Mouse (Mus musculus): Measurements from ENCODE around the gene Olfr91.

Olfr91 gene

GRCm38 (mm10) chr17:37056957-37057356, 41.1 kb downstream of the Olfr91 start:
- no peak for DNase-seq

DNA sequence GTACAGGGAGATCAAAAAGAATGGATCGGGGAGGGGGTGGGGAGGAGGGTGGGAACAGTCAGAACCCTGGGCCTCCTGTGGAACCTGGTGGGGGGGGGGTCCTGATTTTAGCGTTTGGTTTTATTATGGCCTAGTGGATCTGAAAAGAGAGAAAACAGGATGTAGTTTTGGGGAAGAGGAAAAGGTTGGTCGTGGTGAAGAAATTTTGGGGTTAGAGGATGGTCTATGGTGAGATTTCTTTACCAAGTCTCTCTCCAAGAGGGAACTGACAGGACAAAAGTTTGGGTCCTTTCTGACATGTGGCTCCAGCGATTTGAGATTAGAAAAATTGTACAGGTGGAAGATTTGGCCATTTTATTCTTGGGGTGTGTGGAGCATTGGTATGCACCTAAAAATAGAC, 46.3 kb downstream of the Olfr91 start:
- DNase-seq, result no peak

- peak; percentile 22 for DNase-seq
Observed at GRCm38 (mm10) chr17:37050876-37051275, 47.2 kb downstream of the Olfr91 start.

- DNase-seq, result peak; percentile 89
Observed at GRCm38 (mm10) chr17:37050399-37050798, 47.7 kb downstream of the Olfr91 start.

- peak; percentile 80 for DNase-seq
Observed at GRCm38 (mm10) chr17:37049570-37050310, 48.3 kb downstream of the Olfr91 start.

DNA sequence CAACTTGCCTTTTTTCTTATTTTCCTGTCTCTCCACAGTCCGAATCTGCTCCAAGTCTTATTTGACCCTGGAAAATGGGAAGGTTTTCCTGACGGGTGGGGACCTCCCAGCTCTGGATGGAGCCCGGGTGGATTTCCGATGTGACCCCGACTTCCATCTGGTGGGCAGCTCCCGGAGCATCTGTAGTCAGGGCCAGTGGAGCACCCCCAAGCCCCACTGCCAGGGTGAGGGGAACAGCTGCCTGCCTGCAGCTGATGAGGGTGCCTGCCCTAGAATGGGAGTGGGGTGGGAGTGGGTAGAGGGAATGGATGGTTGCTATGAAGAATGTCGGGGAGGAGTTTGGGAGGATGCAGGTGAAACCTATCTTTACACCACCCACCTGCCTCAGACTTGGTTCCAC, 49.7 kb downstream of the Olfr91 start:
- DNase-seq, result peak; percentile 14

DNA sequence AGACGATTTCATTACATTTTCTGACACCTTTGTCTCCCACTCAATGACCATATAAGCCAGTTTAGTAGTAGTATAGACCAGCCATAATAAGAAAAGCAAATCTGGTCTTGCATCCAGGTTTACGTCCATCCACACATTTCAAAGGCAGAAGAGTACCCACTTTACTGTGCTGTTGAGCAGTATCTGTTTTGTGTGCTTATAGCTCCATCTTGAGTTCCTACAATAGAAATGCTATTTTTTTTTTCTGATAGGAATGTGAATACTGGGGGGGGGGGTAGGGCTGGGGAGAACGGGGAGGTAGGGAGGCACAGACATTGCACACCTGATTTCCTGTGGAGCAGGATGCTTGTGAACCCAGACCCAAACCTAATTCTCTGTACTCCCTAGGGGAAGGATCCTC, 50.1 kb downstream of the Olfr91 start:
- DNase-seq, result no peak

DNA sequence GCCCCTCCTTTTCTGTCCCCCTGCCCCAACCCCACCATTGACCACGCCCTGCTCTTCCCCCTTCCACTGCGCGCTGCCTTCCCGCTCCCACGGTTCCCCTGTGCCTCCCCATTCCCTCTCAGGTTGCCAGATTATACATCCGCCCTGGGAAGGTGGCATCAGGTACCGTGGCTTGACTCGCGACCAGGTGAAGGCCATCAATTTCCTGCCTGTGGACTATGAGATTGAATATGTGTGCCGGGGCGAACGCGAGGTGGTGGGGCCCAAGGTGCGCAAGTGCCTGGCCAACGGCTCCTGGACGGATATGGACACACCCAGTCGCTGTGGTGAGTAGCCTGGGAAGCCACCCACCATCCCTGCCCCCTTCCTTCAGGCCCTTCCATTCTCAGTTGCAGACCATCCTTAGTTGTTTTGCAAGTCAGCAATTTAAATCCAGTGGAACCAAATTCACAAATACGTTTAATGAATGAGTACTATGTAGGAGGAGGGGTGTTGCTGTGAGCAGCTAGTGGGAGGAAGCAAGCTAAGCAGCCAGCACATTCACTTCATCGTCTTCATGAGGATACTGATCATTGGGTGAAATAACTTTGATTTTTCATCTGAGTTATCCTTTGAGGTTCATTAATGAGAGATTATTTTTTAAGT, 50.6 kb downstream of the Olfr91 start:
- no peak for DNase-seq

DNA sequence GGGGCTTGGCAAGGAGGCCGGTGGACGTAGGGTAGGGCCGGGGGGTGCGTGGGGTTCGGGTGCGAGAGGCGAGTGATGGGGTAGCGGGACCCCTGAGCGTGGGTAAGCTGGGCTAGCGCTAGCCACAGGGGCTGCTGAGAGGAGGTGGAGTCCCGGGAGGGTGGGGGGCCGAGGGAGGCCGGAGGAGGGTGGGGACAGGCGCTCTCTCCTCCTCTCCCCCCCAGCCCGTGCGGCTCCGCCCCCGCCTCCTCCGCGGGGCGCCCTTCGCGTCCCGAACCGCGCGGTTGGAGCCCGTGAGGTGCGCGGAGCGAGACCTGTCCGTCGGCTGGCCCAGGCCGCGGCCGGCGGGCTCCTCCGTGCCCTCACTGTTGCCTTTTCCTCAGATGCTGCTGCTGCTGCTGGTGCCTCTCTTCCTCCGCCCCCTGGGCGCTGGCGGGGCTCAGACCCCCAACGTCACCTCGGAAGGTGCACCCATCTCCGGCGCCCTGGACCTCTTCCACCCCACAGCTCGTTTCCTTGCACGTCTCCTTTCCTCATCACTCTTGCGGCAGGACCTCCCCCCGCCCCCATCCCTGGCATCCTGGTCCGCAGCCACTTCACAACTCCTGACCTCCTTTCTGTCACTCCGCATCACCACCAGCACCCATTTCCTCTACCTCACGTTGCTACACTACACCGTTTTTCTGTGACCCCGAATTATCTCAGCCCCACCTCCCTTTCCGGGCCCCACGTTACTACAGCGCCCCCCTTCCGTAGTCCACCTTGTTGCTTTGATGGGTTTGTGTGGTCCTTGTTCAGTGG, 51.6 kb downstream of the Olfr91 start:
- peak; percentile 83 for DNase-seq

GRCm38 (mm10) chr17:37045611-37046311, 52.3 kb downstream of the Olfr91 start, which contains the start of gene Gabbr1:
TSS of gene Gabbr1 (plus strand) at chr17:37045966.
- peak; percentile 90 for DNase-seq

DNA sequence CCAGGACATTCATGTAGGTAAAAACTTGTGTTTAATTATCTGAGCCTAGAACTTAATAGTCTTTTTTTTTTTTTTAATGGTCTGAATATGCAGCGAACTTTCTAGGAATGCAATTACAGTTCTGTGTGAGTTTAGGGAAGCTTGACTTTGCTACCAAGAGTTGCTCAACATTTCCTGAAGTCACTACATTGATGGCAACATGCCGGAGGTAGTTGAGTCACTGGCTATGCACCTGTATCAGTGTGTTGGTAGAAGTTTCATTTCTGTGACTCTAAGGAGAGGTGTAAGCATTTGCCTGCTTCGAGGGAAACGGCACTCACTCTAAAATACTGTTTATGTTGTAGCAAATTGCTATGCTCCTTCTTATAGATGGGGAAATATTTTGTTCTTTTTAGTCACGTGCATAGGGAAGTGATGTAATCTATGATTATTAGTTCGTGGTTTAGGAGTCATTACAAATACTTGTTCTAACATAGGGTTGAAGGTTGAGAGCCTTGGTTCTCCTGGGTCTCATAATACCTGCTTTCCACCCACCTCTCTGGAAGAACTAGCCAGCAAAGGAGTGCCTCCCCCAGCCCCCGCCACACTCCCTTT, 53.3 kb downstream of the Olfr91 start:
- no peak for DNase-seq

Measured in kidney, postnatal 10 days (tissue).